Mouse (Mus musculus): ENCODE data around the gene Sult2a4. TPM values are rescaled to one million over a fixed set of nuclear protein-coding genes. Genes with fewer than 3 reads are reported as not detected.
"Not testable (repeated sequence)": the region's sequence is repeated elsewhere in the genome, so short reads cannot be mapped to it uniquely, and the experiment has no call there.

The Sult2a4 gene
- polyA plus RNA-seq (2012; ENCODE audit: insufficient read depth, insufficient read length, missing spikeins): not detected in 2 replicates

DNA sequence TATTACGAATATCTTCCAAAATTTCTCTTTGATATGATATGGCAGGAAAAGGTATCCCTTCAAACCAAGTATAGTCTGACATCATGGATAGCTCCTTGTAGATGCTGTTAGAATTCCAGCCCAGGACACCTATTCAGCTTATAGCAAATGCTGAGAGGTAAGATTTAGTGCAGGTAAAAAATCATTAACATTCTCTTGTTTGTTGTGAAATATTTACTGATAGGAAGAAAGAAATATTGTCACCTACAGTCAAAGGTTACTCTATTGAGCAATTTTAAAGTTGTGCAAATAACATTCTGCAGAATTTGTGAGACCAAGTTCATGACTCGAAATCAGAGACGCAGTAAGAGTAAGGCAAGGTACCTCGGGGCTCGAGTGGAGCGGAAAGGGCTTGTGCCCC is at the start of gene Sult2a4:
Gene Sult2a4, minus strand, starts transcription at position 101 of the 400 bp plus-strand sequence.
- not testable (repeated sequence) for H3K4me1 ChIP-seq (ENCODE audit: control insufficient read depth, insufficient read depth, low read length); H3K27ac ChIP-seq (ENCODE audit: insufficient read depth, low read depth, low read length); H3K4me3 ChIP-seq (ENCODE audit: insufficient read depth, low read length)

DNA sequence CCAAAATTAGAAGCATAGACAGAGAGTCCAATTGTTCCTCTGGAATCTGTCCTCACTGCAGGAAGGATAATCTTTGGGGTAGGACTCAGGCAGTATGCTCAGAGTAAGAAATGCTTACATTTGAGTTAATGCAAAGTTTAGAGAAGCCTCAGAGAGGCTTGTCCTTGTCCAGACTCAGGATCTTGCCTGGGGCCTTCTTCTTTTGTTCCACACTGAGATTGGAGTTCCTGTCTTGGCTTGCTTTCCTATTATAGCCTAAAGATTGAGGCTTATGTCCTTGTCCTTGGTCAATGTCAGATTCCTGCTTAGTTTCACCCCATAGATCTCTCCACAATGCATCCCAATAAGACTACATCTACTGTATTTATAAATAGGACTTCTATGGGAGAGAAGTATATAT is 41.4 kb upstream of the Sult2a4 start:
- H3K27ac ChIP-seq (ENCODE audit: insufficient read depth, low read depth, low read length): not testable (repeated sequence)

DNA sequence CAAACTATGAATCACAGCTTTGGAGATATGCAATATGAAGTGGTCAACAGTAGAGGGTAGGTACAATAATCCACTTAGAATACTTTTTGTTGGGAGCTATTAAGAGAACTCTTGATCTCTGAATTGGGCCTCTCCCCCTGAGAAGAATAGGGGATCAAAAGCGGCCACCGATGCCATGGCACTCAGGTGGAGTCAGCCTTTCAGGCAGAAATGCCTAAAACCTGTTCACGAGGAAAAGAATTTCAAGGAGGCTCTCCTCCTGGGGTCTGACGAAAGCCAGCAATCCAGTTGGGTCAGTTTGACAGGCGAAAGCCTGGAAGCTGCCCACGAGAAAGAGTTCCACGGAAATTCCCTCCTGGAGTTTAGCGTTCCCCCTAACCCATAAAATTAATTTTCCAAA is 23.7 kb upstream of the Sult2a4 start:
- no peaks in the 10 kb centered on the region for H3K4me1 ChIP-seq (ENCODE audit: control insufficient read depth, insufficient read depth, low read length)
- TF ChIP-seq CTCF (IDR thresholded peaks at IDR 0.05; ENCODE audit: low read depth, low read length): no peak
- no peak for TF ChIP-seq POLR2A (IDR thresholded peaks at IDR 0.05; ENCODE audit: borderline replicate concordance, low read depth, low read length)
- H3K4me3 ChIP-seq (ENCODE audit: insufficient read depth, low read length): no peak overlapping the region
- no peak overlapping the region for H3K27ac ChIP-seq (ENCODE audit: insufficient read depth, low read depth, low read length)

More for the DNA sequence above, 41.4 kb upstream of the Sult2a4 start:
- not testable (repeated sequence) for H3K4me1 ChIP-seq (ENCODE audit: control insufficient read depth, insufficient read depth, low read length); H3K4me3 ChIP-seq (ENCODE audit: insufficient read depth, low read length)

- H3K4me3 ChIP-seq (ENCODE audit: insufficient read depth, low read length); H3K4me1 ChIP-seq (ENCODE audit: control insufficient read depth, insufficient read depth, low read length); H3K27ac ChIP-seq (ENCODE audit: insufficient read depth, low read depth, low read length): not testable (repeated sequence)
Measured at GRCm38 (mm10) chr7:14010686-14011085, 21.3 kb upstream of the Sult2a4 start.

Other genes starting within 250 kb of the Sult2a4 start
- not detected in 2 replicates for gene Sult2a1, start 152.2 kb downstream of the Sult2a4 start, polyA plus RNA-seq (2012; ENCODE audit: insufficient read depth, insufficient read length, missing spikeins)
- not detected in 2 replicates for gene Sult2a3, start 133.4 kb upstream of the Sult2a4 start, polyA plus RNA-seq (2012; ENCODE audit: insufficient read depth, insufficient read length, missing spikeins)

Data from bone marrow macrophage, adult 2 months (primary cell).